9 mouse cellular contexts compared by ENCODE assay signal in the genomic region with DNA sequence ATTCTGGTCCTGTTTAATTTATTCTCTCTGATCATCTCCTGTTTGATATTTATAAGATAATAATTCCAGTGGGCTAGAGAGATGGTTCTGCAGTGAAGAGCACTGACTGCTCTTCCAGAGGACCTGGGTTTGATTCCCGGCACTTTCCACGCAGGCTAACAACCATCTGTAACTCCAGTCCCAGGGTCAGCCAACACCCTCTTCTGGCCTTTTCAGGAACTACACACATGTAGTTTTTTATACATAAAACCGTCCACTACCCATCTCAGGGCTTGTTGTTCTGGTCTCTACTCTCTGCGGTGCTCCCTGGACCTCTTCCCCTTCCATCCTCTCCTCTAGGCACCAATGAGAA. TPM values are rescaled to one million over a fixed set of nuclear protein-coding genes. Genes with fewer than 3 reads are reported as not detected.
DNase-seq lines count a peak whose midpoint lies in the region; ATAC-seq and TF ChIP-seq lines count a peak whose summit lies in the region.
"Had no signal": no experiment of that assay in that cellular context is flagged by ENCODE, and none has a peak within 500 bp of the region (broad histone marks: within the 10 kb centered on the region; RNA-seq: fewer than 3 reads in every experiment).

No protein-coding gene starts in this region.

- no peak for ATAC-seq in kidney, embryonic 16.5 days (ENCODE audit: low FRiP score, low TSS enrichment)
- no peak for ATAC-seq in intestine, embryonic 14.5 days (replicated peaks; ENCODE audit: low FRiP score, low TSS enrichment, low read depth)
- no peak for ATAC-seq in monocyte, adult 5-6 weeks (replicated peaks; ENCODE audit: insufficient number of reproducible peaks, low FRiP score, low TSS enrichment, poor library complexity, severe bottlenecking)

- 92% methylated on average over 4 of the region's 4 CpGs for WGBS in heart, adult 2 months
- 94% methylated on average over 4 of the region's 4 CpGs for WGBS in kidney, embryonic 16.5 days
- 95% methylated on average over 4 of the region's 4 CpGs for WGBS in kidney, adult 2 months
- 97% methylated on average over 4 of the region's 4 CpGs for WGBS in intestine, embryonic 14.5 days

- no peak for TF ChIP-seq EP300 in heart, adult 2 months (IDR thresholded peaks at IDR 0.05; ENCODE audit: insufficient read depth, low read depth, low read length)

- no peak for TF ChIP-seq POLR2A in heart, adult 2 months (IDR thresholded peaks at IDR 0.05; ENCODE audit: insufficient read depth, low read depth, low read length)
- no peak for TF ChIP-seq POLR2A in kidney, adult 2 months (IDR thresholded peaks at IDR 0.05; ENCODE audit: low read depth, low read length)

- DNase-seq in heart, adult 2 months, result no peak
- no peak for DNase-seq in heart, postnatal 25 days (ENCODE audit: low spot score)
- no peak for DNase-seq in kidney, adult 2 months
- no peak for DNase-seq in intestine, embryonic 14.5 days (ENCODE audit: low spot score)
- no peak for DNase-seq in yolk sac, embryonic 10.5 days (ENCODE audit: low spot score)

- no peak overlapping the region for H3K4me2 ChIP-seq in kidney, embryonic 16.5 days (replicated peaks; ENCODE audit: low read depth, low read length)
- H3K4me2 ChIP-seq in intestine, embryonic 14.5 days (ENCODE audit: low read length), result 0 out of 2 replicates have a peak overlapping the region, but pooled peaks have one; percentile 12

- H3K9me3 ChIP-seq in kidney, embryonic 16.5 days (ENCODE audit: low read length), result no peaks in the 10 kb centered on the region
- H3K9me3 ChIP-seq in intestine, embryonic 14.5 days (ENCODE audit: control insufficient read depth, low read length), result no peaks in the 10 kb centered on the region

- peak overlapping the region; percentile 86 for H3K27ac ChIP-seq in heart, adult 2 months
- H3K27ac ChIP-seq in kidney, embryonic 16.5 days (ENCODE audit: low read length), result peak overlapping the region; percentile 63; the same call in 1 of the 2 replicates
- no peak overlapping the region for H3K27ac ChIP-seq in kidney, adult 2 months (ENCODE audit: insufficient read depth, low read depth, low read length)
- peak overlapping the region; percentile 84 for H3K27ac ChIP-seq in intestine, embryonic 14.5 days (ENCODE audit: low read depth)
- H3K27ac ChIP-seq: macrophage had no signal

- peak overlapping the region; percentile 19; the same call in 1 of the 2 replicates for H3K4me3 ChIP-seq in heart, adult 2 months
- H3K4me3 ChIP-seq in kidney, embryonic 16.5 days (ENCODE audit: low read length), result no peak overlapping the region
- no peak overlapping the region for H3K4me3 ChIP-seq in kidney, adult 2 months (ENCODE audit: insufficient read depth, low read depth, low read length)
- peak overlapping the region; percentile 15 for H3K4me3 ChIP-seq in C2C12 (ENCODE audit: insufficient read depth, poor library complexity, severe bottlenecking)
- no peak overlapping the region for H3K4me3 ChIP-seq in intestine, embryonic 14.5 days (ENCODE audit: low read depth, low read length)

- no peaks in the 10 kb centered on the region for H3K36me3 ChIP-seq in heart, adult 2 months (ENCODE audit: control insufficient read depth, insufficient read depth, low read length)
- no peaks in the 10 kb centered on the region for H3K36me3 ChIP-seq in kidney, embryonic 16.5 days (ENCODE audit: insufficient read depth, low read length)
- H3K36me3 ChIP-seq in kidney, adult 2 months (ENCODE audit: control insufficient read depth, insufficient read depth, low read length), result no peaks in the 10 kb centered on the region
- H3K36me3 ChIP-seq in C2C12 (ENCODE audit: control insufficient read depth, insufficient read depth), result no peaks in the 10 kb centered on the region
- no peaks in the 10 kb centered on the region for H3K36me3 ChIP-seq in intestine, embryonic 14.5 days (ENCODE audit: control insufficient read depth, insufficient read depth, low read length)

- intact Hi-C loops in heart, adult 2 months (cut with DNase I), result no loop called here
- intact Hi-C loops in heart, postnatal 25 days (cut with DNase I), result no loop called here

- H3ac ChIP-seq in C2C12 (ENCODE audit: control insufficient read depth, insufficient read length, low read depth), result peak overlapping the region; percentile 42

- H3K79me2 ChIP-seq in heart, adult 2 months (replicated peaks; ENCODE audit: control insufficient read depth, insufficient read depth, low read length), result no peaks in the 10 kb centered on the region
- no peaks in the 10 kb centered on the region for H3K79me2 ChIP-seq in C2C12 (ENCODE audit: control insufficient read depth, insufficient read depth)

- peak; percentile 45 for TF ChIP-seq CTCF in heart, adult 2 months (IDR thresholded peaks at IDR 0.05)
- TF ChIP-seq CTCF in kidney, adult 2 months (conservative IDR thresholded peaks at IDR 0.05; ENCODE audit: insufficient read depth, insufficient read length, low read depth, low read length), result no peak
- no peak for TF ChIP-seq CTCF in C2C12 (IDR thresholded peaks at IDR 0.05; ENCODE audit: control insufficient read depth, insufficient read depth, insufficient read length)

- no peaks in the 10 kb centered on the region for H3K79me3 ChIP-seq in C2C12 (ENCODE audit: low read depth)

- no peaks in the 10 kb centered on the region for H3K27me3 ChIP-seq in heart, adult 2 months (ENCODE audit: control insufficient read depth, insufficient read depth, low read length)
- no peaks in the 10 kb centered on the region for H3K27me3 ChIP-seq in kidney, embryonic 16.5 days (ENCODE audit: insufficient read depth, low read length)
- no peaks in the 10 kb centered on the region for H3K27me3 ChIP-seq in kidney, adult 2 months (replicated peaks; ENCODE audit: control insufficient read depth, insufficient read depth, low read length)
- no peaks in the 10 kb centered on the region for H3K27me3 ChIP-seq in C2C12 (ENCODE audit: control insufficient read depth, insufficient read depth, insufficient read length)
- no peaks in the 10 kb centered on the region for H3K27me3 ChIP-seq in intestine, embryonic 14.5 days (replicated peaks; ENCODE audit: control insufficient read depth, insufficient read depth, low read length)

- no peak overlapping the region for H3K9ac ChIP-seq in heart, adult 2 months (ENCODE audit: low read depth, low read length)
- H3K9ac ChIP-seq in kidney, embryonic 16.5 days (replicated peaks; ENCODE audit: low read length), result no peak overlapping the region
- H3K9ac ChIP-seq in intestine, embryonic 14.5 days (ENCODE audit: low read length), result no peak overlapping the region

- H3K4me1 ChIP-seq in heart, adult 2 months (ENCODE audit: control insufficient read depth, insufficient read depth, low read length), result peaks cover 3% of the 10 kb centered on the region
- peaks cover 13% of the 10 kb centered on the region for H3K4me1 ChIP-seq in kidney, embryonic 16.5 days (ENCODE audit: insufficient read depth, low read length)
- 0 out of 2 replicates have a peak, but pooled peaks cover 4% of the 10 kb centered on the region for H3K4me1 ChIP-seq in kidney, adult 2 months (ENCODE audit: control insufficient read depth, insufficient read depth, low read length)
- 0 out of 2 replicates have a peak, but pooled peaks cover 7% of the 10 kb centered on the region for H3K4me1 ChIP-seq in intestine, embryonic 14.5 days (replicated peaks; ENCODE audit: control insufficient read depth, insufficient read depth, low read length)

RNA-seq across cellular contexts. Expression of a gene that starts 1.8 kb away (rescaled TPM):
- under 1 TPM; 0.27 to 0.29 TPM for total RNA-seq in heart, adult 2 months (2021)
- 0.94 and 1.1 TPM in 2 replicates for polyA plus RNA-seq in heart, adult 2 months (2012; rRNA removed)
- total RNA-seq in heart, postnatal 25 days (2021), result under 1 TPM; 0.26 to 0.28 TPM
- polyA plus RNA-seq in kidney, embryonic 16.5 days (2015; fragmentation: Nextera tagmentation; extraction: Ambion mirVana), result 0.20 TPM in 1 of 2 replicates, not detected in the other
- 0.67 and 1.3 TPM in 2 replicates for polyA plus RNA-seq in kidney, adult 2 months (2012; rRNA removed)
- polyA plus RNA-seq in C2C12 (2012; fragmentation: generic; extraction: Trizol), result 2.0 TPM
- 0.11 and 0.12 TPM in 2 replicates for polyA plus RNA-seq in intestine, embryonic 14.5 days (2014; fragmentation: Nextera tagmentation; extraction: Ambion mirVana)
- not detected in 3 replicates for total RNA-seq in monocyte, adult 5-6 weeks (2017)
- polyA plus RNA-seq: macrophage had no signal

RNA-seq across cellular contexts. Expression of a gene that starts 17.1 kb away (rescaled TPM):
- total RNA-seq in heart, adult 2 months (2021), result not detected
- polyA plus RNA-seq in heart, adult 2 months (2012; rRNA removed), result not detected in 2 replicates
- not detected for total RNA-seq in heart, postnatal 25 days (2021)
- 1.5 TPM in 2 replicates for polyA plus RNA-seq in kidney, embryonic 16.5 days (2015; fragmentation: Nextera tagmentation; extraction: Ambion mirVana)
- 0.19 and 0.38 TPM in 2 replicates for polyA plus RNA-seq in kidney, adult 2 months (2012; rRNA removed)
- polyA plus RNA-seq in C2C12 (2012; fragmentation: generic; extraction: Trizol), result 0.08 TPM
- polyA plus RNA-seq in intestine, embryonic 14.5 days (2014; fragmentation: Nextera tagmentation; extraction: Ambion mirVana), result 0.36 and 0.66 TPM in 2 replicates
- total RNA-seq in monocyte, adult 5-6 weeks (2017), result not detected in 3 replicates
- polyA plus RNA-seq: macrophage had no signal

RNA-seq across cellular contexts. Expression of a gene that starts 17.1 kb away (rescaled TPM):
- not detected for total RNA-seq in heart, adult 2 months (2021)
- not detected in 2 replicates for polyA plus RNA-seq in heart, adult 2 months (2012; rRNA removed)
- not detected for total RNA-seq in heart, postnatal 25 days (2021)
- polyA plus RNA-seq in kidney, embryonic 16.5 days (2015; fragmentation: Nextera tagmentation; extraction: Ambion mirVana), result not detected in 2 replicates
- 0.07 and 0.08 TPM in 2 replicates for polyA plus RNA-seq in kidney, adult 2 months (2012; rRNA removed)
- polyA plus RNA-seq in C2C12 (2012; fragmentation: generic; extraction: Trizol), result not detected
- not detected in 2 replicates for polyA plus RNA-seq in intestine, embryonic 14.5 days (2014; fragmentation: Nextera tagmentation; extraction: Ambion mirVana)
- total RNA-seq in monocyte, adult 5-6 weeks (2017), result not detected in 3 replicates
- polyA plus RNA-seq: macrophage had no signal

RNA-seq across cellular contexts. Expression of a gene that starts 33.2 kb away (rescaled TPM):
- 1 to 10 TPM; 1.9 to 2.2 TPM for total RNA-seq in heart, adult 2 months (2021)
- 3.7 and 3.8 TPM in 2 replicates for polyA plus RNA-seq in heart, adult 2 months (2012; rRNA removed)
- 1 to 10 TPM; 2.2 to 2.8 TPM for total RNA-seq in heart, postnatal 25 days (2021)
- polyA plus RNA-seq in kidney, embryonic 16.5 days (2015; fragmentation: Nextera tagmentation; extraction: Ambion mirVana), result 17.3 and 20.5 TPM in 2 replicates
- 6.9 and 7.5 TPM in 2 replicates for polyA plus RNA-seq in kidney, adult 2 months (2012; rRNA removed)
- polyA plus RNA-seq in C2C12 (2012; fragmentation: generic; extraction: Trizol), result 15.9 TPM
- polyA plus RNA-seq in intestine, embryonic 14.5 days (2014; fragmentation: Nextera tagmentation; extraction: Ambion mirVana), result 13.6 and 15.9 TPM in 2 replicates
- 1.7 to 6.7 TPM (median 2.5 TPM) in 3 replicates for total RNA-seq in monocyte, adult 5-6 weeks (2017)

RNA-seq across cellular contexts. Expression of a gene that starts 33.5 kb away (rescaled TPM):
- total RNA-seq in heart, adult 2 months (2021), result 1 to 10 TPM; 2.0 to 2.4 TPM
- 3.0 and 3.5 TPM in 2 replicates for polyA plus RNA-seq in heart, adult 2 months (2012; rRNA removed)
- total RNA-seq in heart, postnatal 25 days (2021), result 1 to 10 TPM; 3.1 to 3.5 TPM
- polyA plus RNA-seq in kidney, embryonic 16.5 days (2015; fragmentation: Nextera tagmentation; extraction: Ambion mirVana), result 72.9 and 77.2 TPM in 2 replicates
- 5.6 and 6.0 TPM in 2 replicates for polyA plus RNA-seq in kidney, adult 2 months (2012; rRNA removed)
- 46.7 TPM for polyA plus RNA-seq in C2C12 (2012; fragmentation: generic; extraction: Trizol)
- 68.7 and 79.4 TPM in 2 replicates for polyA plus RNA-seq in intestine, embryonic 14.5 days (2014; fragmentation: Nextera tagmentation; extraction: Ambion mirVana)
- 0.29 to 3.3 TPM (median 2.4 TPM) in 3 replicates for total RNA-seq in monocyte, adult 5-6 weeks (2017)

Comparison
In these comparisons a context has a peak if more than half of its experiments do, and no peak if none do; other contexts are left out.
1. H3K4me3 ChIP-seq: peak in heart, adult 2 months (single experiment) and C2C12 (single experiment); none in kidney, embryonic 16.5 days (single experiment), kidney, adult 2 months (single experiment) and intestine, embryonic 14.5 days (single experiment).